Mouse (Mus musculus): ENCODE measurements around the gene Xpnpep2.

Xpnpep2 gene

DNA sequence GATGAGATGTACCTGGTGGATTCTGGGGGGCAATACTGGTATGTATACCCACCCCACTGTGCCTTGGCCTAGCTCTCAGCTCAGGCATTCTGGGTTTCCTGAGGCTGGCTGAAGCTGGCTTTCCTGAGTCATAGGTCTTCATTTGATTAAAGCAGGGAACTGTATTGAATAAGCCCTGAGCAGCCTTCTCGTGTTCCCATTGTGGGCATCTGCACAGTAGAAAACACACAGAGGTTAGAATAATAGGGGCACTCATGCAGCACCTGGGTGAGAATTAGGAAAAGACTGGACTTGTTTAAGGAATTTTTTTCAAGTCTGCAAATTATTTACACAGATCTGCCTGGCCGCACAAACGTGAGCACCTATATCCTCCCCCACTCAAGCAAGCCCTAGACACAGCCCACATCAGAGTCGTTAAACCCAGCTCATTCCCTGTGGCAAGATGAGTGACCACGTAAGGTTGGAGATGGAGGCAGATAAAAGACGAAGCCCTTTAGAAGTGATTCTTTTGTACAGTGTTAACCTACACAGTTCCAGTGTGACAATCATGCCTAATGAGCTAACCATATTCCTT is 18.5 kb downstream of the Xpnpep2 start:
- DNase-seq, result no peak

DNA sequence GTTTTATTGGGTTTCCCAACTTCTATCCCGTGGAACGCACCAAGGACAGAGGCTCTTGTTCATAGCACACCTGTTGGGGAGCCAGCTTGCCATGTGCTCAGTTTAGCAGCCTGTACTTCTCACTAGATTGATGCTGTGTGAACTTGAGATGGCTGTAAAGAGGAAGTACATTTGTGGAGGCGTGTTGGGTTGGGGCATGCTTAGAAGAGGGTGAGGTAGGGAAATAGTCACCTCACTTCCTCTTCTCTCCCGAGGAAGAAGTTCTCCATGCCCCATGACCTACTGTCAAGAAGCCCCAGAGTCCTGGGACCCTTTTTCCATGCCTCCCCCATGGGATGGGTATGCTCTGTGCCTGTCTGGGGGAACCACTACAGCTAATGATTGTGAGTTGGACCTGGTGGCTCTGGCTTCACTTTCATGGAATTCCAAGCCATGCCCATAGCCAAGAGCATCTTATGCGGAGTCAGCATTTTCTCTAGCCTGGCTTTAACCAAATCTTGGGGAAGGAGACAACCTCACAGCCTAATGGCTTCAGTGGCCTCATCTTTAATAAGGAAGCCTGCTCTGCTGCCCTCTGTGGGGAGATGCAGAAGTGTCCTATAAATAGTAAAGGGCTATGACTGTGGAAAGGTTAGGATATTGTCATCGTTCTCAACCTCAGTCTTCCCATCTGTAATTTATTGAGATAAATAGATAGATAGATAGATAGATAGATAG is 19.1 kb downstream of the Xpnpep2 start:
- DNase-seq, result no peak

DNA sequence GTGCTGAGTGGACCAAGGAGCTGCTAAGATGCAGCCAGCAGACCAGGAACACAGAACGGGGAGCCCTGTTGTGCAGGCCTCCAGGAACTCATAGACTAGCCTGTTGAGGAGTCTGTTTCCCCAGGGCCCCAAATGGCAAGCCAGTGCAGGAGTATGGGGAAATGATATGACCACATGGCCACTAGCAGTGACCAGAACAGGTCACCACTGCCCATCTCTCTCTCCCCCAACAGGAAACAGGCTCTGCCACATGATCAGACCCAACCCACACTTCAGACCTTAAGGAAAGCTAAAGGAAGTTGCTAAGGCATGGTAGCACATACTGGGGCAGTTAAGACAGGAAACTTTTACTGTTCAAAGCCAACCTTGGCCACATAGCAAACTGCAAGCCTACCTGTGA is 20.6 kb downstream of the Xpnpep2 start:
- no peak for DNase-seq

DNA sequence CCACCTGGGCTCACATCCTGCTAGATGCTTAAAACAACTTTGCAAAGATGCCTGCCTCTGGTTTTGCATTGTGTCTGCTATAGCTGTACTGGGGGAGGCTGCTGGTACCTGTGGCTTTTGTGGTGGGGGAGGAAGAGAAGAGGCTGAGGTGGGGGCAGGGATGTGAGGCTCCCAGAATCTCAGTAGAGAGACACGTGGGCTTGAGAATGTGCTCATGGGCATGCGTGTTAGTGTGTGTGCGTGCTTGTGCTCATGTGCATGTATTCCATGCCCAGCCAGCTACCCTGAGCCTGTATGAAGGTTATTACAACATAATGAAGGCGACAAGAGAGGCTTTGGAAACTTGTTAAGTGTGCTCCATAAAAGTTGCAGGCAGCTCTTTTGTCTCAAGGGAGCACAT is 28.4 kb downstream of the Xpnpep2 start:
- no peak for DNase-seq

DNA sequence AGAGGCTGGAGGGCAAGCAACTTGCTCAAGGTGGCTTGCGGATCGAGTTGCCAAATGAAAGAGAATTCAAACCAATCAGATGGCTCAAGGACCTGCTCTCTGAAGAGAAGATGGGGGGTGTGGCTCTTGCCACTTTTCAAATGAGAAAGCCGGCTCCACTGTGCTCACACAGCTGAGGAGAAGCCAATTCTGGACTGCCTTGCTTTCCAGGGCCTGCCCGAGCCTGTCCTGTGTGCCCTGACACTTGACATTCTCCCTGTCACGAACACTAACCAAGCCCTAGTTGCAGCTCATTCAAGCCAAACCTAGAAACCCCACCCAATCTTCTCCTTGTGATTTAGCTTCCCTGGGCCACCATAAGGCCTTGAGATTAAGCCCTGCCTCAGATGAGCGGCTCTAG is 29.5 kb downstream of the Xpnpep2 start:
- DNase-seq, result no peak

DNA sequence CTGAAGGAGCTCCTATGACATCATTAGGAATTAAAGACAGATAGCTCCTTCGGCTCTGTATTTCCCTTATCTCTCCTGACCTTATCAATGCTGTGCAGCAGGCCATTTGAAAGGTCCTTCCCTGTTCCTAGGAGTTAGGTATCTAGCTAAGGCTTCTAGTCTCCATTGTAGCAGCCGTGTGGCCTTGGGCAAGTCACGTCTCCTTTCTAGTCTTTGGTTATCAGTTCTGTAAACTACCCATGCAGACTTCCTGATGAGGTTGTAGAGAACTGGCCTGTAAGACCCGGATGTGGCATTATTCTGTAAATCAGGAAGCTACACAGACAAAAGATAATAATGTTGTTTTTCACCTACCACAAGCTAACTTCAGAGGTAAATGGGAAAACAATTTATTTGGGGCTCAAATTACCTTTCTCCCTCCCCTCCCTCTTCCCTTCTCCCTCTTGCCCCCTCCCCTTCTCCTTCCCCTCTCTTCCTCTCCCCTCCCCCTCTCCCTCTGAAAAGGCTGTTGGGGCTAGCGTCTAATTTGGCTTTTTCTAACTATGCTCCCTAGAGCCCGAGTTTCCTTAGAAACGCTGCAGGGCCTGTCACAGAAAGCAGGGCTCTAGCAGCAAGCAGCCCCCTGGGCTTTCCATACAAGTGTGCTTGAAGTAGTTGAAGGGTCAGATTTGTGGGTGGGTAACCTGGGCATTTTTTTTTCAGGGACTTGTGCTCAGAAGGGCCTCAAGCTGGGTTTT is 30.2 kb downstream of the Xpnpep2 start:
- no peak for DNase-seq

DNA sequence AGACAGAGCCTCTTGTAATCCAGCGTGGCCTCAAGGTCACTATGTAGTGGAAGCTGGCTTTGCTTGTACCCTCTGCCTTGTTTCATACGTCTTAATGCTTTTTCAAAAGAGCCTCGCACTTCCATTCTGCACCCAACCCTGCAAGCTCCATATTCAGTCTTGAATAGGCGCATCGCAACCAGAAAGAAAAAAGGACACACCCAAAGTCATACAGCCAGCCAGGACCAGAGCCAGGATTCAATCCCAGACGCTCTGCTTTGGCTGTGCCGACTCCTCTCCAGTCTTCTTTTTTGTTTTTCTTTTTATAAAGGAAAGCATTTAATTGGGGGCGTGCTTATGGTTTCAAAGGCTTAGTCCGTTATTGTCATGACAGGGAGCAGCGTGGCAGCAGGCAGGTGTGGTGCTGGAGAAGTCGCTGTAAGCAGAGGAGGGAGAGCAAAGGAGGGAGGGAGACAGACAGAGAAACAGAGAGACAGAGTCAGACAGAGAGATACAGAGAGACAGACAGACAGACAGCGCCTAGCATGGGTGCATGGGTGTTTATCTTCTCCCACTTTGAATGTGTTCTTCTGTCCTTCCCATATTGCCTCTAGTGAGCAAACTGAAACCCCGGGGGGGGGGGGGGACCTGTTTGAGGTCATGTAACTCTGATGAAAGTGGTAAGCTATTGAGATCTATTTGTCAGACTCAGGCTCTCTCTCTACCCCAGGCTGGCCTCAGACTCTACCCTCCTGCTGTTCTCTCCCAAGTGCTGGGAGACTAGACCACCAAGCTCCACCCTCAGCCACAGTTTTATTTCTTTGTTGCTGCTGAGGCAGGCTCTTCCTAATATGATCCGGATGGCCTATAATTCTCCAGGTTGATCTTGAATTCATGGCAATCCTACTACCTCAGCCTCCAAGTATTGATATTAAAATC is 31.1 kb downstream of the Xpnpep2 start:
- DNase-seq, result no peak

DNA sequence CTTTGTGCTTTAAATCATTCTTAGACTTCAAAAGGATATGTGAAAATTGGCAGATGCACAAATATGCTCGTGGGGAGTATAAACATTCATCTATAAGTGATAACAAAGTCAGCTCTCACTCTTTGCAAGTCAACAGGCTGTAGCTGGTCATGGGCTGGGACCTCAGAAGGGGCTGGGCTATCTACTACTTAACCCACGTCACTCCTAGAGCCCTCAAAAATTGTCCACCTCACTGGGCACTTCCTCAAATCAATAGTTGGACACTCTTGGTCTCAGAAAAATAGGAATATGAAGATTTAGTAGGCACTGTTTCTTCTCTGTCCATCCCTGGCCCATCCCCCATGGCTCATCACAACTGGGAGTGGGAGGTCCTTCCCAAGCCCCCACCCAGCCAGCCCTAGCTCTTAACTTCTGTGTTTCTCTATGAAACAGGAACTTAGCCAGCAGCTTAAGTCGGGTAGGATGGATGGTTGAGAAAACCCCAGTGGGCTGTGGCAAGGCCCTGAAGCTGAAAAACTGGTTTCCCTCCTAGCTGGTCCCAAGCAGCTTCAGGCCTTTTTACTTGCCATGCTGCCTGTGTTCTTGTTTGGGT is 31.9 kb downstream of the Xpnpep2 start:
- DNase-seq, result no peak

DNA sequence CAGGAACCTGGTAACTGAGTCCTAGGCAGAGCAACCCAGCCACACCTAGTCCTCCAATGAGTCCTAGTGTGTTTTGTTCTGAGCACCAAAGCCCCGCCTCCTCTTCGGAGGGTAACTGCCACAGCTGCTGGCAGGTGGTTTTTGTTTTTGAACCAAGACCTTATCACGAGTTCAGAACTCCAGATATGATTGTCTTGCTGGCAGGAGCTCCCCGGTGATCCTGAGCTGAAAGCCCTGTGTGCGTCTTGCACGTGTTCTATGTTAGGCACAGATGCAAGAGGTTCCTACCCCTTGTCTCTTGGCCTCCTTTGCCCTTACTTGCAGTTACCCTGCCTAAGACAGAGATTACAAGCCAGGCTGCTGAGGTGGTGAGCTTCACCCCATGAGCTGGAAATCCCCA is 33.0 kb downstream of the Xpnpep2 start:
- DNase-seq, result no peak

DNA sequence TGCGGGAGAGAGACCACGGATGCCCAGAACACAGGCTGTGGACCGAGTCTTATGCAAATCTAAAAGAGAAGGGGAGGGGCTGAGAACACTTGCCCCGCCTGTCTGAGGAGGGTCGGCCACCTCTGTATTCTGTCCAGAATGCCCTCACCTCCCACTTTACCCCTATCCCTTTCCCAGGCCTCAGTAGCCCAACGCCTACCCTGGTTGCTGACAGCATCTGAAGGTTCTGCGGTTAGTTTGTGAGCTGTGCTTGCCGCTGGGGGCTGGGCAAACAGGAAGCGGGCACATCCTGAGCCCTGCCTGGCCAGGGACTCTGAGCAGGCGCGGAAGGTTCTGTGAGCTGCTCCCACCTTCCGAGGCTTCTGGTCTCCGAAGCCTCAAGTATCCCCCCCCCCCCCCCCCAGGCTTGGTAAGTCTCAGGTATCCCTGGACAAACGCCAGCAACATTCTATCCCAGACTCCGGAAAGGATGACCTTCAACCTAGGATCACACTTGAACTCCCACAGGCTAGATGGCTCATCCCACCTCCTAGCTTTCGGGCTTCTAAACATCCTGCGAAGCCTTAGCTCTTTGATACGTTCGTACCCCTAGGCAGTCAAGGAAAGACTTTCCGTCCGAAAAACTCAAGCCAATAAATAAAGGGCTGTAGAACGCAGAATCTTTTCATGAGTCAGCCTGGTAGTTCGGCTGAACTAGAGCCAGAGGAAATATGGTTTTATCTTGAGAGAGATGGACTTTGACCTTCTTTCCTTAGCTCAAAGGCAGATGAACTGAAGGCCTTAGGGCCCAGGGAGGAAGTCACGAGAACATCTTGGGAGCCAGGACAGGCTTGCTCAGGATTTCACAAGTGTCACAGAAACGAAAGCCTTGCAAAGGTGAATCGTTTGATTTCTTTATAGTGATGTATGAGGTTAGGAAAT is 35.1 kb downstream of the Xpnpep2 start:
- DNase-seq, result no peak

DNA sequence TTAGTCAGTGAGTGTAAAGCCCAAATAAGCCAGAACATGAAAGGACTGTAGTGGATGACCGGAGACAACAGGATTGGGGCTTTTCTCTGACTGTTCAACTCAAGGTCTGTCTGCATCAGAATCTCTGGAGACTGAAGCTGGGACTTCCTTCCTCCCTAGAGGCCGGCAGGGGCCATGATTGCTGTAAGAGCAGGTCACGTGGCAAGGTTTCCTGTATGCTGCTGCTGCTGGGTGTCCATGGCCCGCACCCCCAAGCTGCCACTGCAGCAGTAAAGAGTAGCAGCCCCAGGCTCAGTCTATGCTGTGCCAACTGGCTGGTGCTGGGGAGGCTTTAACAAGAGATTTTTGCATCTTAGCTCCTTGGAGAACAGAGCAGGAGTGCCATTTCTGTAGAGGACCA is 37.7 kb downstream of the Xpnpep2 start, which contains the start of gene Sash3:
TSS of gene Sash3 (plus strand) at position 175 of the 400 bp plus-strand sequence.
- DNase-seq, result peak; percentile 60

DNA sequence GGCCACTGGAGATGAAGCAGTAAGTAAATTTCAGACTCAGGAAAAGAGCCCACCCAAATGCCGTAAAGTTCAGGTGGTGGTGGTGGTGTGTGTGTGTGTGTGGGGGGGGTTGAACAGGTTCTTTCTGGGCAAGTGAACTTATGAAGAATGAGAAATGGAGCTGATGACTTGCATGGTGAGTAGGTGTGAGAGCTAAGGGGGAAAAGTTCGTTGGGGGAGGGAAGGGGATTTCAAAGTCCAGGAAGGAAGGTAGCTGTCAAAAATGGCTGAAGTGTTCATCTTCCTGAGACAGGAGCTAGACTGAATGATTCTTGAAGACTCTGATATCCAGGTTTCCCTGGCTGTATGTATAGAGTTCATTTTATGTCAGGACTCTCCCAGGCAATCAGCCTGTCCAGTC is 38.7 kb downstream of the Xpnpep2 start:
- no peak for DNase-seq

DNA sequence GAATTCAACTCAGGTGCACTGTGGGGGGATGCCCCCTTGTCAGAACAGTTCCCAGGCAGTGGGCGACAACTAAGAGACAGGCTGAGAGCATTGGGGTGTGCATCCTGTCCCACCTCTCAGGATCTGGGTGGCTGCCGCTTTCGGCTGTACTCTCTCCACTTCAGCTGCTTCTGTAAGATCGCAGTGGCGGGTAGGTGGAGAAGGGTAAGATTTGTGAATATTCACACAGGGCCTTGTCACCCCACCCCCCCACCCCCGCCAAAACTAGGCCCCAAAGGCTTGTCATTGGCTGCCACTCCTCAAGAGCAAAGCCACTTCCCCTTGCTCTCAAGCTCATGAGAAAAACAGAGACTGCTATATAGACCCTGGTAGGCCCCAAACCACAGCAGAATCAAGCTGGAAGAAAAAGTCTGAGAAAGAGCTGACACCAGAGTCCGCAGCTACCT is 39.2 kb downstream of the Xpnpep2 start:
- no peak for DNase-seq

DNA sequence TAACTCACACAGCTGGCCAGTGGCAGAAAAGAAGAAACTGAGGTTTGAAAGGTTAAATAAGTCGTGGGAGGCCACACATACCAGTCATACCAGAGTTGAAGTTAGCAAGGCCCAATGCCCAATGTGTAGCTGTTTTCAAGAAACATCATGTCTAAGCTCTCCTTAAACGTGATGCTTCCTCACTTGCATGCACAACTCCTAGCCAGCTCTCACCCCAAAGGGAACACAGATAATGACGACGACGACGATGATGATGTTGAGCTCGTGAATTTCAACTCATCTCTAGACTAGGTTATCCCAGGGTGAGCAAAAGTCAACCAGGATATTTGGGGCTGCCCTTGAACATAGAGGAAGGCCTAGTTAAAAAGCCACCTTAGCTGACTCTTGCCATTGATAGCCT is 43.6 kb downstream of the Xpnpep2 start:
- DNase-seq, result no peak

DNA sequence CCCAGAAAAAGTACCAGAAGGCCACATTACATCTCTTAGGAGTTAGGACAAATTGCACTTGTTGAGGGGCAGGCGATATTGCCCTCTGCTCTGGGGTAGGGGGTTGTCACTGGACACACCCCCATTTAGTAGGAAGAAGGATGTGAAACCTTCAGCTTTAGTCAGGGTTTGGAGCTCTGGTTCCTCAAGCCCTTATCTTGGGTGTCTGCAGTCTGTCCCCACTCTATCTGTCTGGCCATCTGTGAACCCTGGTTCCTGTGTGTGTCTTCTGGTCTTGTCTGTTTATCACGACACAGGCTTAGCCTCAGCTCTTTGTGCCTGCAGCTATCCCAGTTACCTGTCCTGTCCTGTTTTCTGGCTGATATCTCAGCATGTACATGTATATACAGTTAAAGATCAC is 44.9 kb downstream of the Xpnpep2 start:
- no peak for DNase-seq

DNA sequence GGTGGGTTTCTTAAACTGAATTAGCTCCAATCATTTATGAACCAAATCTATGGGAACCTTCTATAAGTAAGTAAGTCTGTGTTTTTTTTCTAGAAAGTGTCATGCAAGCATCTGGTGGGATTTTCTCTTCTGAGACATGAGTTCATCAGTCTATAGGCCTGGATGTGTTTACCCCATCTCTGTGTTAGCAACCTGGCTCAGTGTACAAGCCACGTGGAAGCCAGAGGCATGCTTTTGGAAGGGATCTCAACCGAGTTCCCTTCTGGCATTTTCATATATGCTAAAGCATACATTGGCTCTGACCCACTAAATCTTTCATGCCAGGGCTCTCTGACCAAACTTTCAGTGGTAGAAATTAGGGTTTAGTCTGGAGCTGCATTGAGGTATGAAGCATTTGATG is 45.4 kb downstream of the Xpnpep2 start:
- no peak for DNase-seq

DNA sequence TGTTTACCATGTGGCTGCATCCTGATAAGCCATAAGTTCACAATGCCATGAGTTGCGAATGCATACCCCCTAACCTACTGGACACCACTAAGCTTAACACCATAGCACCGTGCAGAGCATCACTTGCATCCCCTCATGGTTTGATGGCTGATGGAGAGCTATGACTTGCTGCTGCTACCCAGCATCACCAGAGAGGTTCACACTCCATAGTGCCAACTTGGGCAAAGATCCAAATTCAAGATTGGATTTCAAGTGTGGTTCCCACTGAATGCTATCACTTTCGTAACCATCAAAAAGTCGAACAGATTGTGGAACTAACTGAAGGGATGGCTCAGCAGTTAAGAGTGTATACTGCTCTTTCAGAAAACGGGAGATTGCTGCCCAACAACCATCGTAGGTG is 47.0 kb downstream of the Xpnpep2 start:
- no peak for DNase-seq

DNA sequence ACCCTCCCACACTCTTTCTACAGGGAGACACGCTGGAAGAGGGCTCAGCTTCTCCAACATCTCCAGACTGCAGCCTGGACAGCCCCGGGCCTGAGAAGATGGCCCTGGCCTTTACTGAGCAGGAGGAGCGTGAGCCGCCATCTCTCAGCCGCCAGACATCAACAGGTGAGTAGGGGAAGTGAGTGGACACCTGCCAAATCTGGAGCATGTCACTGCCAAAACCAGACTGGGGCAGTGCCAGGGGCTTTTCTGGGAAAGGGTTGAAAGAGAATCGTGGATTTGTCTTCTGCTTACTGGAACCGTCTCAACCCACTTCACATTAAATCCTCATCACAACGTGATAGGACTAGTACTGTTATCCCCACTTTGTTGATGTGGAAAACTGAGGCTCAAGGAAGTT is 48.9 kb downstream of the Xpnpep2 start:
- no peak for DNase-seq

DNA sequence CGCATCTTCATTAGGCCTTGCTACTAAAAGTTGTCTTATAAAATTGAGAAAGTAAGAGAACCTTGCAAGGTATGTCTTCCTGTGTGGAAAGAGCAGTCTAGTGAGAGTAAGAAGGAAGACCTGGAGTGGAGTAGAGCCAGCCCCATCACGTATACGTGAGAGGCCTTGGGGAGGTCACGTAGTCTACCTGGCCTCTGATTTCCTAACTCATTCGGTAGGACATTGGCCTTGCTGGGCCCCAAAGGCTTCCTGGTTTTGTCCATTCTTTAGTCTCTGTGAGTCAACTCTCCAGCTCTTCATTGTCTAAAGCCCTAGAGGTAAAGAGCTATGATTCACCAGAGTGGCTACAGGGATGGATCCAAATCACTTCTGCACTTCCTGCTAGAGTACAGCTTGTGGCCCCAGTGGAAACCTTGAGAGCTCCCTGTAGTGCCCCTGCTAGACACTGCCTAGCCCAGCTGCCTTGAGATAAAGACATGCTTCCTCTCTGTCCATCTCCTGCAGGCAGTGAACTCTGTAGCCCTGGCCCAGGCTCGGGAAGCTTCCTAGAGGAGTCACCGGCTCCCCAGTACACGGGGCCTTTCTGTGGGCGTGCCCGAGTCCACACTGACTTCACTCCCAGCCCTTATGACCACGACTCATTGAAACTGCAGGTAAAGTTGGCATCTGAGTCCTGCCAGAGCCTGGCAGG is 49.8 kb downstream of the Xpnpep2 start:
- DNase-seq, result no peak

DNA sequence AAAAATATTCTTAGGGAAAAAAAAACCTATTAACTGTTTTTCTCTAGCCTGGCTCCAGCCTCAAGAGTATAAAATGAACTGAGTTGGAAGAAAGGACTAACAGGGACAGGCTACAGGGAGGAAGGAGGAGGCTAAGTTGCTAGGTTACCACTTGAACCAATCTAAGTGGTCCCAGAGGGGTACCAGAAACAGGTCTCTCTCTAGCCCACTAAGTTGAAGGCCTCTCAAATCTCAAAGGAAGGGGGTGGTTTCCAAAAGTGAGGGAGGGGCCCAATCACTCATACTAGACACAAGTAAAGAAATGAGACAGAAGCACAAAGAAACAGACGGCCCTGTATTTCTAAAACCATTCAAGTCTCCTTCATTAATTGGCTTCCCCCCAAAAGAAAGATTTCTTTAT is 61.4 kb downstream of the Xpnpep2 start:
- DNase-seq, result no peak

DNA sequence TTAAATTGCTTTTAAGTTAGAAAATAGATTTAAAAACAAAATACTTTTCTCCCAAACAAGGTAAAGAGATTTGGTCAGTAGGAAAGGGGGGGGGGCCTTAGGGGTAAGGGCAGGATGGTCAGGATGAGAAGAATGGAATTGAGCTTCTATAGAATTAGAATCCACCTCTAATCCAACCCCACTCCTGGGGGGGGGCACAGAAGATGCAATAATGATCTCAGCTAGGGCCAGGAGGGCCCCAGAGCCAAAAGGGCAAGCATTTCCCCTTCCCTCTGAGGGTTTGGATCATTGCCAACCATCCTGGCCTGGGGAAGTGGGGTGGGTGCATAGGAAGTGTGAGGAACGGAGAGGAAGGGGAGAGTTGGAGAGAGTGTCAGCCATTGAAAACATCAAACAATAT is 61.8 kb downstream of the Xpnpep2 start:
- no peak for DNase-seq

All from layer of hippocampus, adult 9-11 months (tissue).